Mouse (Mus musculus): ENCODE measurements around the gene Lamtor2. TPM values are rescaled to one million over a fixed set of nuclear protein-coding genes. Genes with fewer than 3 reads are reported as not detected.

Lamtor2 gene
- polyA plus RNA-seq, 1 experiment from 2014 or later = 198 TPM

GRCm38 (mm10) chr3:88530082-88530864 is 22.6 kb downstream of the Lamtor2 start:
- ATAC-seq (ENCODE audit: insufficient read depth, low FRiP score, low read depth) = no peak
- WGBS = 12% methylated on average over 11 of the region's 11 CpGs

GRCm38 (mm10) chr3:88529204-88530000 is 23.5 kb downstream of the Lamtor2 start:
- Histone ChIP-seq H3K9ac (no peak overlapping the region), H3K4me3 (replicated peaks) (peak overlapping the region; percentile 90)

More at GRCm38 (mm10) chr3:88530082-88530864, 22.6 kb downstream of the Lamtor2 start:
- Histone ChIP-seq H3K27me3 (replicated peaks) (no peaks in the 10 kb centered on the region), H3K9ac (peak overlapping the region; percentile 19; the same call in 1 of the 2 replicates), H3K4me1 (peaks cover 54% of the 10 kb centered on the region), H3K9me3 (no peaks in the 10 kb centered on the region), H3K4me3 (replicated peaks) (peak overlapping the region; percentile 90), H3K4me2 (peak overlapping the region; percentile 73), H3K27ac (peak overlapping the region; percentile 94), H3K36me3 (no peaks in the 10 kb centered on the region)

GRCm38 (mm10) chr3:88528646-88529045 is 24.2 kb downstream of the Lamtor2 start:
- H3K27me3 ChIP-seq (replicated peaks) = no peaks in the 10 kb centered on the region
- no peak overlapping the region for H3K4me3 ChIP-seq (replicated peaks)
- H3K4me1 ChIP-seq = peaks cover 38% of the 10 kb centered on the region
- no peak overlapping the region for H3K4me2 ChIP-seq
- ATAC-seq (ENCODE audit: insufficient read depth, low FRiP score, low read depth) = no peak
- no peak overlapping the region for H3K27ac ChIP-seq
- H3K9me3 ChIP-seq = no peaks in the 10 kb centered on the region
- WGBS = 78% methylated on average over 11 of the region's 11 CpGs
- H3K36me3 ChIP-seq = no peaks in the 10 kb centered on the region
- no peak overlapping the region for H3K9ac ChIP-seq

More at GRCm38 (mm10) chr3:88529204-88530000, 23.5 kb downstream of the Lamtor2 start:
- no peaks in the 10 kb centered on the region for H3K9me3 ChIP-seq
- peaks cover 45% of the 10 kb centered on the region for H3K4me1 ChIP-seq
- no peaks in the 10 kb centered on the region for H3K27me3 ChIP-seq (replicated peaks)
- H3K36me3 ChIP-seq = no peaks in the 10 kb centered on the region
- H3K4me2 ChIP-seq = peak overlapping the region; percentile 73
- peak overlapping the region; percentile 21; the same call in 1 of the 2 replicates for H3K27ac ChIP-seq
- no peak for ATAC-seq (ENCODE audit: insufficient read depth, low FRiP score, low read depth)
- 44% methylated on average over 7 of the region's 7 CpGs for WGBS

GRCm38 (mm10) chr3:88527565-88527964 is 25.3 kb downstream of the Lamtor2 start:
- peak overlapping the region; percentile 16; the same call in 1 of the 2 replicates for H3K9ac ChIP-seq
- ATAC-seq (ENCODE audit: insufficient read depth, low FRiP score, low read depth) = no peak
- no peaks in the 10 kb centered on the region for H3K27me3 ChIP-seq (replicated peaks)
- H3K9me3 ChIP-seq = no peaks in the 10 kb centered on the region
- peaks cover 35% of the 10 kb centered on the region for H3K4me1 ChIP-seq
- WGBS = 46% methylated on average over 8 of the region's 8 CpGs
- H3K36me3 ChIP-seq = 0 out of 2 replicates have a peak, but pooled peaks cover 5% of the 10 kb centered on the region
- H3K4me3 ChIP-seq (replicated peaks) = no peak overlapping the region
- H3K4me2 ChIP-seq = peak overlapping the region; percentile 16; the same call in 1 of the 2 replicates
- peak overlapping the region; percentile 59 for H3K27ac ChIP-seq

- Histone ChIP-seq H3K9ac (no peak overlapping the region), H3K36me3 (0 out of 2 replicates have a peak, but pooled peaks cover 5% of the 10 kb centered on the region), H3K4me2 (no peak overlapping the region; the same call in 1 of the 2 replicates), H3K27ac (no peak overlapping the region), H3K9me3 (no peaks in the 10 kb centered on the region), H3K4me1 (peaks cover 35% of the 10 kb centered on the region), H3K4me3 (replicated peaks) (no peak overlapping the region), H3K27me3 (replicated peaks) (no peaks in the 10 kb centered on the region)
- WGBS = 32% methylated on average over 17 of the region's 17 CpGs
- peak; percentile 77 for ATAC-seq (ENCODE audit: insufficient read depth, low FRiP score, low read depth)
Observed at GRCm38 (mm10) chr3:88526157-88527131, 26.4 kb downstream of the Lamtor2 start.

- H3K27me3 ChIP-seq (replicated peaks) = no peaks in the 10 kb centered on the region
- H3K4me2 ChIP-seq = no peak overlapping the region
- H3K36me3 ChIP-seq = 0 out of 2 replicates have a peak, but pooled peaks cover 5% of the 10 kb centered on the region
- no peak overlapping the region for H3K4me3 ChIP-seq (replicated peaks)
- H3K27ac ChIP-seq = no peak overlapping the region
- ATAC-seq (ENCODE audit: insufficient read depth, low FRiP score, low read depth) = no peak
- peaks cover 28% of the 10 kb centered on the region for H3K4me1 ChIP-seq
- 85% methylated on average over 5 of the region's 5 CpGs for WGBS
- H3K9ac ChIP-seq = no peak overlapping the region
- no peaks in the 10 kb centered on the region for H3K9me3 ChIP-seq
Observed at GRCm38 (mm10) chr3:88525021-88525420, 27.9 kb downstream of the Lamtor2 start.

GRCm38 (mm10) chr3:88523027-88523426 is 29.8 kb downstream of the Lamtor2 start:
- WGBS = 83% methylated on average over 8 of the region's 8 CpGs
- Histone ChIP-seq H3K27me3 (replicated peaks) (no peaks in the 10 kb centered on the region), H3K36me3 (0 out of 2 replicates have a peak, but pooled peaks cover 5% of the 10 kb centered on the region), H3K4me2 (no peak overlapping the region), H3K27ac (no peak overlapping the region), H3K9ac (no peak overlapping the region), H3K9me3 (no peaks in the 10 kb centered on the region), H3K4me1 (peaks cover 14% of the 10 kb centered on the region), H3K4me3 (replicated peaks) (no peak overlapping the region)
- no peak for ATAC-seq (ENCODE audit: insufficient read depth, low FRiP score, low read depth)

- Histone ChIP-seq H3K9ac (no peak overlapping the region), H3K27ac (no peak overlapping the region), H3K9me3 (no peaks in the 10 kb centered on the region), H3K4me2 (no peak overlapping the region), H3K36me3 (0 out of 2 replicates have a peak, but pooled peaks cover 5% of the 10 kb centered on the region), H3K27me3 (replicated peaks) (no peaks in the 10 kb centered on the region), H3K4me1 (peaks cover 5% of the 10 kb centered on the region; the same call in 1 of the 2 replicates), H3K4me3 (replicated peaks) (no peak overlapping the region)
- ATAC-seq (ENCODE audit: insufficient read depth, low FRiP score, low read depth) = 0 out of 2 replicates have a peak, but pooled peaks have one; percentile 33
- WGBS = 30% methylated on average over 9 of the region's 9 CpGs
Observed at GRCm38 (mm10) chr3:88521803-88522331, 31.0 kb downstream of the Lamtor2 start.

- H3K36me3 ChIP-seq = 0 out of 2 replicates have a peak, but pooled peaks cover 5% of the 10 kb centered on the region
- H3K9ac ChIP-seq = no peak overlapping the region
- no peak overlapping the region for H3K4me3 ChIP-seq (replicated peaks)
- WGBS = 89% methylated on average over 6 of the region's 6 CpGs
- no peaks in the 10 kb centered on the region for H3K9me3 ChIP-seq
- ATAC-seq (ENCODE audit: insufficient read depth, low FRiP score, low read depth) = no peak
- no peak overlapping the region for H3K4me2 ChIP-seq
- no peaks in the 10 kb centered on the region for H3K27me3 ChIP-seq (replicated peaks)
- H3K4me1 ChIP-seq = peaks cover 2% of the 10 kb centered on the region; the same call in 1 of the 2 replicates
- H3K27ac ChIP-seq = no peak overlapping the region
Observed at GRCm38 (mm10) chr3:88521156-88521555, 31.7 kb downstream of the Lamtor2 start.

GRCm38 (mm10) chr3:88520078-88520477 is 32.8 kb downstream of the Lamtor2 start:
- Histone ChIP-seq H3K27me3 (replicated peaks) (no peaks in the 10 kb centered on the region), H3K4me2 (no peak overlapping the region), H3K36me3 (0 out of 2 replicates have a peak, but pooled peaks cover 5% of the 10 kb centered on the region), H3K4me1 (peaks cover 5% of the 10 kb centered on the region; the same call in 1 of the 2 replicates), H3K9ac (no peak overlapping the region), H3K4me3 (replicated peaks) (no peak overlapping the region), H3K27ac (no peak overlapping the region), H3K9me3 (no peaks in the 10 kb centered on the region)
- no peak for ATAC-seq (ENCODE audit: insufficient read depth, low FRiP score, low read depth)
- 82% methylated on average over 2 of the region's 2 CpGs for WGBS

All from stomach, embryonic 15.5 days (tissue).